Mouse (Mus musculus) mature B cell (primary cell): Measurements from ENCODE around the gene Cenpb.

ENCODE experiments used
- in situ Hi-C: fragments of 300-500 bp; cut with MboI; formaldehyde crosslinking; loops from 2 replicates; pipeline ENCODE4 v1.14.3; 2019

Cenpb gene

DNA sequence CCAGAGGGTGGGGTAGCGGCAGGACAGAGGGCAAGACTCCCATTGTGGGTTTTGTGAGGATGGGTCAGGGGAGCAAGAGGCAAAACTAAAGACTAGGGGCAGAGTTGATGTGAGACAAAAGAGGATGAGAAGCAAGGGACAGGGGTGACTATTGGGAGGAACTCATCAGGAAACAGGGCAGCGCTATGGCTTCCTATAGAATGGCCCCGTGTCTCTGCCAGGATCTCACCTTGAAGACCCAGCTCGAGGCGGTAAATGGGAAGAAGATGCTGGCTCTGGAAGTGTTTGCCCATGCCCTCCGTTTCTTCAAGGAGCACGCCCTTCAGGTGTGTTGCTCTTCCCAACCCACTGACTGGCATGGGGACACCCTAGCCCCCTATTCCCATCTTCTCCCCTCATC, 41.1 kb downstream of the Cenpb start:
- in situ Hi-C loops: no loop called here

DNA sequence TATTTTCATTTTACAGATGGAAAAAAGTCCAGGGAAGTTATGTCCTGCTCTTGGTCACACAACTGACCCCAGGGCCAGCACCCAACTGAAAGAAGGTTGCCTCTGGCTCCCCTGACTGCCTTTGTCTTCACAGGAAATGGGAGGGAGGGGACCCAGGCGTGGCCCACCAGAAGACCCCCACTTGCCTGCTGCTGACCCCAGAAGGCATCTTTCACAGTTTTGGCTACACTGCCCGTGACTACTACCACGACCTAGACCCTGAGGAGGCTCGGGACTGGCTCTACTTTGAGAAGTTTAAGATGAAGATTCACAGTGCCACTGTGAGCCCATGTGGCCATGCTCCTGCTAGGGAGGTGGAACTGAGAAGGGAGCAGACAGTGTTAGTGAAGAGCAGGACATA, 41.6 kb downstream of the Cenpb start:
- in situ Hi-C loops: no loop called here

DNA sequence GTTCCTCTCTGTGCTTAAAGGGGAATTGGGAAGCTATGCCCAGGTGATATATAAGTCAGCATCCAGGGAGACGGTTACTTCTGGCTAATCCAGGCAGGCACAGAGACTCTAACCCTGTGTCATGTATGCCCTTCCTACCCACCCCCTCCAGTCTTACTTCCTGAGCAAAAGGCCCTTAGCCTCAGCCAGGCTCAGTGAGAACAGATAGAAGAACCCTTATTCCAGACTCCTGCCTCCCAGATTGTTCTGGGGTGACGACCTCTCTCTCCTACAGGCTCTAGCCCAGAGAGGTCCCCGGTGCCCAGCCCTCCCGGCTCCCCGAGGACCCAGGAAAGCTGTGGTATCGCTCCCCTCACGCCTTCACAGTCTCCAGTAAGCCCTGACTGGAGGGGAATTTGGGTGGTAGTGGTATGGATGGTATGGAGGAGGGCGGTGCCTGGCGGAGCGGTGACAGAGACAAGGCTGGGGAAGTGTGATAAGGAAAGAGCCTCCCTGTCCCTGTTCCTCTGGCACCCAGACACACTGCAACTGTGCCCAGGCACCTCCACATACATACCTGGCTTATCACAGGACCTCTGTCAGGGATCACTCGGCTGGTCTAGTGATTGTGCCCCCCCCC, 44.2 kb downstream of the Cenpb start:
- in situ Hi-C loops: no loop called here

DNA sequence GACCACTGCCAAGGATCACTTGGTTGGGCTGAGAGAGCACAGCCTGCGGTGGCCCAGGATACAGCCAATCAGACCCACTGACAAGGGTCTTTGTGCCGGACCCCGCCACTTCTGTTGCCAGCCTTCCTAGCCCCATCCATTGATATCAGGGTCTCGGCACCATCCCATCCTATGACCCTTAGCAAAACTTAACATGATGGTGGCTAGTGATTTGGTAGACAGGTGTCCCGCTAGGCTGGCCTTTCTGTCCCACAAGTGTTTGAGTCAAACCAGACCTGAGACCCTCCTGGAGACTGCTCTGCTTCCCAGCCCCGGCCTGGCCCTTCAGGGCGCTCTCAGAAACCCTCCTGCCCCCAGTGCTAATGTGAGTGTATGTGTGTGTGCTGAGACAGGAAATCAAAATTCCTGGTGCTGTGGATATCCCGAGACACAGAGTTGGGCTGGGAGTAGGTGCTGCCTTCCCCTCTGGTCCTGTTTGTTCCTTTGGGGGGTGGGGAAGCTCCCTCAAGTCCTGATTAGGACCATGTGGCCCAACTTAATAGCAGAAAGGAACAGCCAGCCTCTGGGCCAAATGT, 45.0 kb downstream of the Cenpb start:
- in situ Hi-C loops: no loop called here

DNA sequence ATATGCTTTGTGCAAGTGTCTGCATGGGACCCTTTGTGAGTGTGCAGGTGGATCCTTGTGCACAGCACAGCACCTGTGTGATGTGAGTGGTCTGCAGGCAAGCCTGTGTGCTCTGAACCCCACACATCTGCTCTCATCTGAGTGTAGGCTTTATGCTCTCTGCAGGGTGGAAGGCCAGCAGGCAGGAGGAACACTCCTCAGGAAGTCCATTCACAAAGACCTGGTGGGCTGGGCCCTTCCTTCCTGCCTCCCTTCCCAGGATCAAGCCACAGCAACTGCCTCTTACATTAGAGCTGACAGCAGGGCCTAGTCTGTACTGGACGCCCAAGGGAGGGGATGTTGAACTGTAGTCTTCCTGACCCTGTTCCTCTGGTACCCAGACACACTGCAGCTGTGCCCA, 45.5 kb downstream of the Cenpb start:
- in situ Hi-C loops: no loop called here

DNA sequence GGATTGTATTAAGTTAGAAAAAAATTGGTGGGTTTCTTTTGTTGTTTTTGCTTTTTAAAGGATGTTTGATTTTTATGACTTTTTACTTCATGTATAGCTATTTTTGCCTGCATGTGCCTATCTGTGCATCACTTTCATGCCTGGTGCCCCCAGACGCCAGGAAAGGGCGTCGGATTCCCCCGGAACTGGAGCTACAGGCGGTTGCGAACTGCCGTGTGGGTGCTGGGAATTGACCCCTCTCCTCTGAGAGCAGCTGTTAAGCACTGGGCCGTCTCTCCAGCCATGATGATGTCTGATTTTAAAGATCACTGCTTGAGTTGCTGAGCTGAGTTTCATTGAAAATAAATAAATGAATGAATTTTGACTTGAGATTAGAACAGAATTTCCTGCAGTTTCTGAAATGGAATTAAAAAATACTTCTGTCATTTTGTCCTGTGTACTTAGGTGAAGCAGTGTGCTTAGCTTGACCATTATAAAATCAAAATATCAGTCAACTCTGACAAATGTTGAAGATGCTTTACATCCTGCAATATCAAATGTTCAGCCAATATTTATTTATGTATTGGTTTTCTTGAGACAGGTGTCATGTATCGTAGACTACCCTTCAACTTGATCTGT, 46.8 kb downstream of the Cenpb start, which contains the start of gene Gm11037:
TSS of gene Gm11037 (plus strand) at position 568 of the 618 bp plus-strand sequence.
- in situ Hi-C loops: no loop called here

DNA sequence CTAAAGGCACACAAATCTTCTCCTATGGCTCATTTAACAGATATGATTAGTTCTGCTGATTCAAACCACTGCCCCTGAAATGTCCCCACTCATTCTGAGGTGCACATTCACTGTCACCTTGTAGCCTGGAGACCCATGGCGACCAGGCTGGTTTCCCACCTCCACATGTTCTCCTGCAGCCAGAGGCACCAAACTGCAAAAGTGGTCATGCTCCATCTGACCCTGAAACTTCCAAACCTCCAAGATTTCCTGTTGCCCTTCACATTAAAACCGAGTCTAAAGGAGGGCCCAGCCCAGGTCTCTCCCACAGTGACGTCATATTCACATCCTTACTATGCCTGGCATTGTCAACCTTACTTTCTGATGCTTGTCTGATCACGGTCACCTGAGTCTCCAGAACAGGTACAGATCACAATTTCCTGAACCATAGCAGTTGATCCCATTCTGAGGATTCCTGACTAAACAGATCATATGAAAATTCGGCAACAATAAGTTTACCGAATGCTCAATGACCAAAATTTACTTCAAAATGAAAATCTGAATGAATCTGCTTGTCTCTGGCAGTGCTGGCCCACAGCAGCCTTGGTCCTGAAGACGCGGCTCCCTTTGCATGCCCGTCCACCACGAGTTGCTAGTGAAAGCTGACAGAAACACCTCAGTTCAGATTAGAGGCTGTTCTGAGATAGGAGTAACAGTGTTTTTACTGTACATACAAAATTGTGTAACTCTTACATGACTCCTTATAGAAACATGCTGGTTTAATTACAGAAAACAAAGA, 47.6 kb downstream of the Cenpb start:
- in situ Hi-C loops: no loop called here

DNA sequence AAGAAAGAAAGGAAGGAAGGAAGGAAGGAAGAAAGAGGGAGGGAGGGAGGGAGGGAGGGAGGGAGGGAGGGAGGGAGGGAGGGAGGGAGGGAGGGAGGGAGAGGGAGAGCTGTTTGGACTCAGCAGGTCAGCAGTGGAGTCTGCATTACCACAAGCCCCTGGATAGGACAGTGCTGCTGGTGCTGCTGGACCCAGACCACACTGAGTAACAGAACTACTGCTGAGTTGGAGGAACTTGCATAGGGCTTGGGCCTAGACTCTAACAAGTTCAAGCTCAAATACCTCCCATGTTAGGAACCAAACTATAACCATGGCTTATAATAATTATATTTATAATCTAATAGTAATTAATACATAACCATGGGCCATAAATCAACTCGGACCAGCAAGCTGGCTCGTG, 49.0 kb downstream of the Cenpb start:
- in situ Hi-C loops: no loop called here

DNA sequence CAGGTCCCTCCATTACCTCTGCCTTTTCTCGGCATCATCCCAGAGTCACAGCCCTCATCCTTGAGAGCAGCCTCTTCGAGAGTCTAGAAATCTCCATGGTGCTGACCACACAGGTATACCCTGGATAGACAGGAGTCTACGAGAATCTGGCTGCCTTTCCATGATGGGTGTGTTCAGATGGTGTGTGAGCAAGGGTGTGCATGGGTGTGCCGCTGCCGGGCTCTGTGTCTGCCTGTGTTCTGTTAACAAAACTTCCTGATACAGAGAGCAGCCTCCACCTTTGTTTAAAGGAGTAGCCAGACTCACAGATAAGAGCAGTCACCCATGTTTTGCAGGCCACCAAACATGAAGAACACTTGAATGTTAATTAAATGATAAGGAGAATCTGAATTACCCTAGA, 50.0 kb downstream of the Cenpb start:
- in situ Hi-C loops: no loop called here

DNA sequence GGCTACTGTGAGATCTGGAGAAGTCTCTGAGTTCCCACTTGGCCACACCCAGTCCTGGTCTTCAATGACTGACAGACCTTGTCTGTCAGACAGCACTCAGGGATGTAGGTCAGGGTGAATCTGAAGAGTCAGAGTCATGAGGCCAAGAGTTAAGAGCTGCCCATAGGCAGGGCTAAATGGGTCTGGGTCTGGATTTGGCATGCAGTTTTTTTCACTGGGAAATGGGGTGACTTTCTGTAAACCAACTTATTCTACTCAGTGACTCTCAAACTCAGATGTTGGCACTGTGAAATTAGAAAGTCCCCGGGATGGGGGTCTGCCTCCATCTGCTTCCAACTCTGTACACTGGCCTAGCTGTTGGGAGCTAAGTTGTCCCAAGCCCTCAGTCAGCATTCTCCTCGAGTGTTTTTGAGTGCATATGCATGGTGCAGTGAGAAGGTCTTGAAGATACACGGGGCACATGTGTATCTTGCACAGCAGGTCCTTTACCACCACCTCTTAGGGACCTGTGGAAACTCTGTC, 51.2 kb downstream of the Cenpb start:
- in situ Hi-C loops: no loop called here

DNA sequence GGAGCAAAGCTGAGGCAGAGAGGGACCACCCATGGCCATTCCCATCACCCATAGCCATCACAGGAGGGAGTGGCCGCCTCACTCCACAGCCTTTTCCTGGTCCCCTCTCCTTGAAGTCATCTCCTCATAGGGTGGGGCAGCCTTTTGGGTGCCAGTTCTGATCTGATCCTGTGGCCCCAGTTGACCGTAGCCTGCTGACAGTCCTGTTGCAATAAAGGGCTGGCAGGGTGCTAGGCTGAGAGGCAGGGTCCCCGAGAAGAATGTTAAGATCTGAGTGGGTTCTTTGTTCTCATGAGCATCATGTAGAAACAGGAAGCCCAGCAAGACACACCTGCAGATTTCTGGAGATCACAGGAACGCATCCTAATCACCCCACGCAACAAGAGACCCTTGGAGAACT, 51.7 kb downstream of the Cenpb start:
- in situ Hi-C loops: no loop called here

DNA sequence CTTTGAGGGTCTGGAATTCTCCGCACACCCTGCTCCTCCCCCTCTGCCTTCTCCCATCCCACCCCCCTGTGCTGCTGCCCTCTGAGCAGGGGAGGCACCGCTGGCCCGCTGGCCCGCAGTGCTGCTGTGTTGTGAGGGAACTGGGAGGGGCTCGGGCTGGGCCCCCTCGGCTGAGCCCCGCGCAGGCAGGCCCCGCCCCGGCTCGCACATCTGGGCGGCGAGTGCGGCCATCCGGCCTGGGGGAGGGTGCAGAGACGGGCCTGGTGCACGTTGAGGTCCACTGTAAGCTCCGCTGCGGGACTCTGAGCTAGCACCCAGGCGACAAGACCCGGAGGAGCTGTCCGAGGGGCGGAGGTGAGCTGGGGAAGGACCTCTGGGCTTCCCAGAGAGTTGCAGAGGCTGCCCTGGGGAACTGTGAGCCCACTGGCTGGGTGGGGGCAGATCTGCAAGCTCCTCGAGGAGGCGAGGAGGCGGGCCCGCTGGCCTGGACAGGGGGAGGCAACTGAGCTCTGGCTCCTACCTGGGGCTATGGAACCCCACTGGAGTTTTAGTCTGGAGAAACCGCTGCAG, 52.6 kb downstream of the Cenpb start, which contains the start of gene Hspa12b:
TSS of gene Hspa12b (plus strand) at position 120 of the 570 bp plus-strand sequence.
- in situ Hi-C loops: no loop called here

DNA sequence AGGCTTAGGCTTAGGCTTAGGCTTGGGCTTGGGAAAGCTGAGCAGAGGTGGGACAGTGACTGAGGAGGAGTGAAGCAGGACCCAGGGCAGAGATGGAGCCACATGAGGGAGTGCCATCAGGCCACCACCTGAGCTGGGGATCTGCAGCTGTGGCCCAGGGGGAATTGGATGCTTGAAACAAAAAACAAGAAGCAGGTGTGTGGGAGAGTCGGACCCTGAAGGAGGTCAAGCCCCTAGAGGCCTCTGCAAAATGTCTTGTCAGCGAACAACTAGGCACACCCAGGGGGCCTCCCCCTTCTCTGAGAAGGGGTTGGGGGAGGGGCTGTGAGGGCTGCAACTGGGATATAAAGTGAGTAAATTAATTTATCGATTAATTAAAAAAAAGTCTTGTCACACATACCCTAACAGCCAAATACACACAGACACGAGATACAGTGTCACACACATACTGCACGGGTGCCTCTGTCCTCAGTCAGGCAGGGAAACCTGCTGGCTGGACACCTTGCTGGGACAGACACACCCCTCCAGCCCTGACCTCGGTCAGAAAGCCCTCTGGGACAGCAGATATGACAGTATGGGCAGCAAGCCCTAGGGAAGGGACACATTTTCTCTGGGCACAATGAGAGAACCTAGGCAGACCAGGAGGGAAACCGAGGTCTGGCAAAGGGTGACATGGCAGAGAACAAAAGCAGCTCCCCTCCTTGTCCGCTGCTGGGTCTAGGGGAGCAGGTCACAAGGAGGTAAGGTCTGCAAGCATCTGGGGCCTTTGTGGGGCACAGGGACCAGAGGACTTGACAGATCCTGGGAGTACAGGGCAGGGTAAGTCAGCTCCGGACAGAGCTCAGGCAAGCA, 53.7 kb downstream of the Cenpb start:
- in situ Hi-C loops: no loop called here
